Mouse (Mus musculus): ENCODE results near the gene St6galnac1. TPM values are rescaled to one million over a fixed set of nuclear protein-coding genes. Genes with fewer than 3 reads are reported as not detected.
"Not testable (repeated sequence)": the region's sequence is repeated elsewhere in the genome, so short reads cannot be mapped to it uniquely, and the experiment has no call there.

Gene St6galnac1
- polyA plus RNA-seq (2015; fragmentation: Nextera tagmentation; extraction: Ambion mirVana): not detected in 2 replicates

DNA sequence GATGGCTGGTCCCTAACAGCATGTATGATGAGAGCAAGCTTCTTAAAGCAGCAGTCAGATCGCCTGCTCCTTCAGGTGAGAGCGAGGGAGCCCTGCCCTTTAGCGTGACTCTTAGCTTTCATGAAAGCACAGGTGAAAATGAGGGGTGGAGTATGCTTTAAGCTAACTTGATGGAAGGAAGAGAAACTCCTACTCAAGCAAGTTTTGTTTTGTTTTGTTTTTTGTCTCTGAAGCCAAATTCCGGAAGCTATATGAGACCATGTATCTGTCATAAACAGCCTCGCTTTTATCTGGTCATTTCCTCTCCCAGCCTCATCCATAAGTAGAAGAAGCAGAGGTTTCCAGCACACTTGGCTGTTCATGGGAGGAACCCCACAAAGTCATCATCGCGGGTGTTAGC lies at the start of gene St6galnac1:
TSS of gene St6galnac1 (minus strand) at position 101 of the 400 bp plus-strand sequence.
- WGBS: 79% methylated on average over 7 of the region's 7 CpGs

GRCm38 (mm10) chr11:116823885-116824284 lies 48.6 kb upstream of the St6galnac1 start:
- ATAC-seq (ENCODE audit: insufficient read depth, low FRiP score, low read depth); H3K36me3 ChIP-seq; H3K4me3 ChIP-seq (replicated peaks); H3K27me3 ChIP-seq (replicated peaks); H3K27ac ChIP-seq; H3K4me2 ChIP-seq; H3K9me3 ChIP-seq; H3K9ac ChIP-seq: not testable (repeated sequence)
- WGBS: 95% methylated on average over 10 of the region's 10 CpGs
- peaks cover 36% of the 10 kb centered on the region for H3K4me1 ChIP-seq

More for the DNA sequence above, at the start of gene St6galnac1:
- Histone ChIP-seq H3K27ac (no peak within 1 kb of the TSS), H3K4me3 (replicated peaks) (no peak within 1 kb of the TSS), H3K27me3 (replicated peaks) (no peaks in the 10 kb centered on the region), H3K36me3 (no peaks in the 10 kb centered on the region), H3K9me3 (no peaks in the 10 kb centered on the region), H3K4me2 (no peak within 1 kb of the TSS), H3K9ac (no peak within 1 kb of the TSS), H3K4me1 (no peaks in the 10 kb centered on the region)
- no peak for ATAC-seq (ENCODE audit: insufficient read depth, low FRiP score, low read depth)

DNA sequence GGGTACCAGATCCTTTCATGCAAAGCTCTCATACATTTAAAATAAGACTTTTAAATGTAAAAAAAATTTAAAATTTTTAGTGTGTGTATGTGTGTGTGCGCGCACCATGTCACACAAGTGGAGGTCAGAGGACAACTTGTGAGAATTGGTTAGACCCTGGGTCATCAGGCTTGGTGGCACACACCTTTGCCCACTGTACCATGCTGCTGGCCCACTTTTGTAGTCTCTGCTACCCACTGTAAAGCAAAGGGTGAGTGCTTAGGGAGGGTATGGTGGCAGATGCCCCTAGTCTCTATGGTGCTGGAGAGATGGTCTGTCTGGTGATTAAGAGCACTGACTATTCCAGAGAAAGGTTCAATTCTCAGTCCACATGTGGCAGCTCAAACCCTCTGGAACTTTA lies 47.9 kb upstream of the St6galnac1 start:
- 98% methylated on average over 2 of the region's 2 CpGs for WGBS
- Histone ChIP-seq H3K27me3 (replicated peaks) (no peaks in the 10 kb centered on the region), H3K4me1 (peaks cover 40% of the 10 kb centered on the region), H3K9me3 (no peaks in the 10 kb centered on the region), H3K9ac (no peak overlapping the region), H3K4me2 (no peak overlapping the region), H3K27ac (no peak overlapping the region), H3K4me3 (replicated peaks) (no peak overlapping the region), H3K36me3 (no peaks in the 10 kb centered on the region)
- no peak for ATAC-seq (ENCODE audit: insufficient read depth, low FRiP score, low read depth)

- Histone ChIP-seq H3K27me3 (replicated peaks) (no peaks in the 10 kb centered on the region), H3K4me1 (peaks cover 36% of the 10 kb centered on the region; the same call in 1 of the 2 replicates), H3K9ac (no peak overlapping the region), H3K36me3 (no peaks in the 10 kb centered on the region), H3K27ac (no peak overlapping the region), H3K4me3 (replicated peaks) (no peak overlapping the region), H3K4me2 (no peak overlapping the region), H3K9me3 (no peaks in the 10 kb centered on the region)
- WGBS: 75% methylated on average over 10 of the region's 10 CpGs
- no peak for ATAC-seq (ENCODE audit: insufficient read depth, low FRiP score, low read depth)
These were observed 47.3 kb upstream of the St6galnac1 start for GRCm38 (mm10) chr11:116822626-116823025.

- no peaks in the 10 kb centered on the region for H3K9me3 ChIP-seq
- H3K4me3 ChIP-seq (replicated peaks): no peak overlapping the region
- peaks cover 32% of the 10 kb centered on the region; the same call in 1 of the 2 replicates for H3K4me1 ChIP-seq
- ATAC-seq (ENCODE audit: insufficient read depth, low FRiP score, low read depth): no peak
- H3K4me2 ChIP-seq: no peak overlapping the region
- no peaks in the 10 kb centered on the region for H3K36me3 ChIP-seq
- H3K9ac ChIP-seq: no peak overlapping the region
- 53% methylated on average over 10 of the region's 10 CpGs for WGBS
- no peak overlapping the region for H3K27ac ChIP-seq
- H3K27me3 ChIP-seq (replicated peaks): no peaks in the 10 kb centered on the region
These were observed 46.9 kb upstream of the St6galnac1 start for GRCm38 (mm10) chr11:116822215-116822614.

GRCm38 (mm10) chr11:116821057-116821940 lies 46.0 kb upstream of the St6galnac1 start:
- Histone ChIP-seq H3K4me3 (replicated peaks) (no peak overlapping the region), H3K36me3 (no peaks in the 10 kb centered on the region), H3K27ac (no peak overlapping the region), H3K27me3 (replicated peaks) (no peaks in the 10 kb centered on the region), H3K9ac (no peak overlapping the region), H3K9me3 (no peaks in the 10 kb centered on the region), H3K4me1 (peaks cover 24% of the 10 kb centered on the region; the same call in 1 of the 2 replicates), H3K4me2 (no peak overlapping the region)
- ATAC-seq (ENCODE audit: insufficient read depth, low FRiP score, low read depth): no peak
- 66% methylated on average over 13 of the region's 13 CpGs for WGBS

- H3K9me3 ChIP-seq: no peaks in the 10 kb centered on the region
- 72% methylated on average over 5 of the region's 5 CpGs for WGBS
These were observed 44.8 kb upstream of the St6galnac1 start for GRCm38 (mm10) chr11:116819932-116820593.

DNA sequence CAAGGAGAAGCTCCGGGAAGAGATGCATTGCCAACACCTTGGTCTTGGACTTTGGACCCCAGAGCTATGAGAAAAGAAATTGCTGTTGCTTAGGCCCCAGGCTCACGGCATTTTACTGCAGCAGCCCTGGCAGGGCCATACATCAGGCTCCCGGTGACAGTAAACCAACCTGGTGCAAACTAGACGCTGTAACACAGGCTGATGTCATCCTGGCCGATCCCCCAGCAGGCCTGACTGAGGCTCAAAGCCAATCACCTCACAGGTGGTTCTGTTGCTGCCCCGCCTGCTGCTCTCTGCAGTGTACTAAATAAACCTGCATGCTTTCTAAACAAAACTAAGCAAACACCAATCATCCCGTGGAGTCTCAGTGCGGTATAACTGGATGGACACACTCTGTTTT lies 43.4 kb upstream of the St6galnac1 start:
- no peak overlapping the region for H3K27ac ChIP-seq
- H3K9ac ChIP-seq: no peak overlapping the region
- ATAC-seq (ENCODE audit: insufficient read depth, low FRiP score, low read depth): no peak
- H3K9me3 ChIP-seq: no peaks in the 10 kb centered on the region
- H3K4me3 ChIP-seq (replicated peaks): no peak overlapping the region
- WGBS: 38% methylated on average over 8 of the region's 8 CpGs
- no peak overlapping the region for H3K4me2 ChIP-seq
- H3K36me3 ChIP-seq: no peaks in the 10 kb centered on the region
- H3K27me3 ChIP-seq (replicated peaks): no peaks in the 10 kb centered on the region
- H3K4me1 ChIP-seq: peaks cover 35% of the 10 kb centered on the region

More at GRCm38 (mm10) chr11:116819932-116820593, 44.8 kb upstream of the St6galnac1 start:
- no peak overlapping the region for H3K9ac ChIP-seq
- no peak overlapping the region for H3K4me2 ChIP-seq
- no peak overlapping the region for H3K27ac ChIP-seq
- no peak for ATAC-seq (ENCODE audit: insufficient read depth, low FRiP score, low read depth)
- H3K27me3 ChIP-seq (replicated peaks): no peaks in the 10 kb centered on the region
- H3K4me3 ChIP-seq (replicated peaks): no peak overlapping the region
- peaks cover 21% of the 10 kb centered on the region; the same call in 1 of the 2 replicates for H3K4me1 ChIP-seq
- H3K36me3 ChIP-seq: no peaks in the 10 kb centered on the region

- no peak for ATAC-seq (ENCODE audit: insufficient read depth, low FRiP score, low read depth)
- Histone ChIP-seq H3K4me2 (no peak overlapping the region), H3K27me3 (replicated peaks) (no peaks in the 10 kb centered on the region), H3K4me3 (replicated peaks) (no peak overlapping the region), H3K9me3 (no peaks in the 10 kb centered on the region), H3K9ac (no peak overlapping the region), H3K4me1 (peaks cover 46% of the 10 kb centered on the region), H3K27ac (no peak overlapping the region), H3K36me3 (no peaks in the 10 kb centered on the region)
- WGBS: 94% methylated on average over 5 of the region's 5 CpGs
These were observed 42.3 kb upstream of the St6galnac1 start for GRCm38 (mm10) chr11:116817567-116817966.

GRCm38 (mm10) chr11:116816769-116817168 lies 41.5 kb upstream of the St6galnac1 start:
- Histone ChIP-seq H3K4me2 (no peak overlapping the region), H3K27ac (no peak overlapping the region), H3K9me3 (no peaks in the 10 kb centered on the region), H3K27me3 (replicated peaks) (no peaks in the 10 kb centered on the region), H3K4me1 (peaks cover 51% of the 10 kb centered on the region), H3K4me3 (replicated peaks) (no peak overlapping the region), H3K9ac (no peak overlapping the region), H3K36me3 (no peaks in the 10 kb centered on the region)
- no peak for ATAC-seq (ENCODE audit: insufficient read depth, low FRiP score, low read depth)
- WGBS: 71% methylated on average over 5 of the region's 5 CpGs

DNA sequence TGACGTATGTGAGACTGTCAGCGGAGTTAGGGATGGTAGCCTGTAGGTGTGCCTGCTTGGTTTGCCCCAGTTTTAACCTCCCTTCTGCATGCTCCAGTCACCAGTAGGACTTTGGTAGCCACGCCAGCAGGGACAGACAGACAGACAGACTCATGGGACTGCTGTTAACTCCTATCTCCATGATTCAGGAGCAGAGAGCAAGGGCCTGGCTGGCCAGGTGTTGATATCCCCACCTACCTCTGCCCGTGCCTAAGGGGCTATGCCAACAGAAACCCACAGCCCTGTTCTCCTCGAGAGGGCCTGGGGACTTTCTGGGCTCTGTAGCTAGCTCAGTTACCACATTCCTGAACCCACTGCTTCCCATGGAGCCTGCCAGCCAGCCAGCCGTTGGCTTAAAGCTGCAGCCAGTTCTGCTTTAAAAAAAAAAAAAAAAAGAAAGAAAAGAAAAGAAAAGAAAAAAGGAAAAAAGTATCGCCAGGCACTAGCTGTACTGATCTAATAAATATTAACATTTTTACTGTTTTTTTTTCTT lies 39.6 kb upstream of the St6galnac1 start:
- Histone ChIP-seq H3K4me1 (peaks cover 55% of the 10 kb centered on the region), H3K9ac (no peak overlapping the region), H3K9me3 (no peaks in the 10 kb centered on the region), H3K4me2 (peak overlapping the region; percentile 25; the same call in 1 of the 2 replicates), H3K27ac (peak overlapping the region; percentile 92), H3K36me3 (no peaks in the 10 kb centered on the region), H3K4me3 (replicated peaks) (no peak overlapping the region), H3K27me3 (replicated peaks) (no peaks in the 10 kb centered on the region)
- WGBS: 33% methylated on average over 7 of the region's 7 CpGs
- no peak for ATAC-seq (ENCODE audit: insufficient read depth, low FRiP score, low read depth)

Measured in stomach, embryonic 15.5 days (tissue).